Mouse (Mus musculus) bone marrow, adult 2 months (tissue): ENCODE results near the gene Evi5. TPM values are rescaled to one million over a fixed set of nuclear protein-coding genes. Genes with fewer than 3 reads are reported as not detected.

Experiments used
- H3K27ac ChIP-seq: fragments of 200-500 bp; 2 replicates; pipeline ENCODE4 v1.5.1; 2012; ENCODE audit warnings: low read depth, mild to moderate bottlenecking, control low read depth, inconsistent platforms, low read length; ENCODE audit not compliant: control insufficient read depth, poor library complexity, insufficient read depth
- H3K4me1 ChIP-seq: fragments of 200-500 bp; 2 replicates; pipeline ENCODE4 v1.6.1; 2011; ENCODE audit warnings: low read length; ENCODE audit not compliant: control insufficient read depth, insufficient read depth
- H3K4me3 ChIP-seq: fragments of 200-500 bp; replicated peaks from 2 replicates; pipeline ENCODE3; 2011; ENCODE audit warnings: mild to moderate bottlenecking, low read depth, low read length, control low read depth; ENCODE audit not compliant: control insufficient read depth
- CTCF ChIP-seq: fragments of 200-500 bp; IDR thresholded peaks from 2 replicates; pipeline ENCODE4 v1.5.1; 2011; ENCODE audit warnings: low read length, control low read depth; ENCODE audit not compliant: control insufficient read depth, insufficient read depth
- POLR2A ChIP-seq: fragments of 200-500 bp; IDR thresholded peaks from 2 replicates; pipeline ENCODE4 v1.6.1; 2011; ENCODE audit warnings: low read depth, mild to moderate bottlenecking, control low read depth, low read length, borderline replicate concordance; ENCODE audit not compliant: control insufficient read depth
- WGBS: fragments of 180-500 bp; shearing (Covaris S2); methylation state at CpG from one replicate; pipeline ENCODE4 v1.1.7; 2018; 5-methylcytosine and 5-hydroxymethylcytosine counted together
- polyA plus RNA-seq: library from polyadenylated mRNA; stranded (reverse); fragments of >200 nt; gene quantifications from 2 replicates; pipeline ENCODE4 v1.2.4, GENCODE M21; 2011; ENCODE audit warnings: low replicate concordance; ENCODE audit not compliant: missing spikeins, insufficient read depth, insufficient read length

Gene Evi5
- polyA plus RNA-seq, 1 experiment = 48.1 TPM

DNA sequence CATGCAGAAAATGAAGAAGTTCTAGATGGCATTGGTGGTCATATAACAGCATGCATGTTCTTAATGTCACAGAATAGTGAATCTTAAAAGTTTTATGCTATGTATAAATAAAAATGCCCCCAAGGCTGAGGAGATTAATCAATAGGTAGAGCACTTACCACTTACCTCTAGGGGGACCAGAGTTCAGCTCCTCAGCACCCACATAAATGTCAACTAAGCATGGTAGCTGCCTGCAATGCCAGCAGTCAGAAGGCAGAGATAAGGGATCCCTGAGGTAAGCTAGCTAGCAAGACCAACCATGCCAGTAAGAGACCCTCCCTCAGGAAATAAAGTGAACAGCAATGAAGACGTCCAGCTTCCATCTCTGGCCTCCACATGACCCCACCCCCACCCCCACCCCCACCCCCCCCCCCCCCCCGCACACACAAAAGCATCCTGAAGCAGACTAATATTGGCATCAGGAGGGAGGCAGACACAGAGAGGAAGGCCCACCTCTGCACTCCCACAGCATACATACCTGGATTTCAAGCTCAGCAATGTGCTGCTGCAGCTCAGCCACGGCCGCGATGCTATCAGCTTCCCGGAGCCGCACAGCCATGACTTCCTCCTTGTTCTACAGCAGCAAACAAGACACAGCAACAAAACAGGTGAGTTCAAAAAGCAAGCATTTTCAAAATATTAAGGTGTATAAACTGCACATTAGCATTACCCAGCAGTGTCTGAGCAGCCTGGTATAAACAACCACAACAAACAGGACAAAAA is 87.0 kb downstream of the Evi5 start:
- TF ChIP-seq POLR2A (no peak), CTCF (no peak)
- Histone ChIP-seq H3K27ac (no peak overlapping the region), H3K4me1 (no peaks in the 10 kb centered on the region; the same call in 1 of the 2 replicates), H3K4me3 (no peak overlapping the region)
- WGBS = 17% methylated on average over 7 of the region's 7 CpGs

DNA sequence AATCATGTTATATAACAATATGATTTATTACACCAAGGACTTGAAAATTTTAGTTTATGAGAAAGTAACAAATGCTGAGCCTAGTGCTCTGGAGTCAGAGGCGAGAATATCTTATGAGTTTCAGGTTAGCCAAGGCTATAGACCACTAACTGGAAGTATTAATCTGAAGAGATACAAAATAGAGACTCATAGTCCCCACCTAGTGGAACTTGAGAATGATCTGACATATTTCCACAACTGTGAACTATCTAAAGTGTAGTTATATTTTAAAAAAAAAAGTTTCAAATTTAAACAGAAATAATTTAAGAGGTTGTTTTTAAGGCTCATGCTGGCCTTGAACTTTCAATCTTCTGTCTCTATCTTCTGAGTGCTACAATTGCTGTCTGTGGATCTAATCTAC is 92.5 kb downstream of the Evi5 start:
- Histone ChIP-seq H3K27ac (no peak overlapping the region), H3K4me3 (no peak overlapping the region), H3K4me1 (no peaks in the 10 kb centered on the region; the same call in 1 of the 2 replicates)
- 61% methylated on average over 1 of the region's 1 CpGs for WGBS
- TF ChIP-seq POLR2A (no peak), CTCF (no peak)

DNA sequence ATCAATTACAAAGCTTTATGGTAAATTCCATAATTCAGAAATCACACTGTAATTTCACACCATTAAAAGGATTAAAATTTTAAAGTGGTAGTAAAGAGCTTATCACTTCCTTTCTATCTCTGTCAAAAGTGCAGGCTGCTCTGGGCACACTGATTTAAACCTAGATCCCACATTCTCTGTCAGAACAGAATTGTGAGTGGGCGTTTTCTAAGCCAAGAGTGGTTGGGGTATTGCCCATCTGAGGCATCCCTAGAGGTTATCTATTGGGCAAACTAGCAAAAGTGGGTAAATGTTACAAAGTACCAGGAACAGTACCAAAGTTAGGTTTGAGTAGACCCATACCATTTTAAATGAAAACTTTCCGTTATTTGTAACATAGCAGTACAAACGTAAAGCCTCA is 96.1 kb downstream of the Evi5 start:
- Histone ChIP-seq H3K4me1 (peaks cover 2% of the 10 kb centered on the region), H3K27ac (no peak overlapping the region), H3K4me3 (no peak overlapping the region)
- WGBS = 71% methylated on average over 3 of the region's 3 CpGs
- TF ChIP-seq CTCF (no peak), POLR2A (no peak)

DNA sequence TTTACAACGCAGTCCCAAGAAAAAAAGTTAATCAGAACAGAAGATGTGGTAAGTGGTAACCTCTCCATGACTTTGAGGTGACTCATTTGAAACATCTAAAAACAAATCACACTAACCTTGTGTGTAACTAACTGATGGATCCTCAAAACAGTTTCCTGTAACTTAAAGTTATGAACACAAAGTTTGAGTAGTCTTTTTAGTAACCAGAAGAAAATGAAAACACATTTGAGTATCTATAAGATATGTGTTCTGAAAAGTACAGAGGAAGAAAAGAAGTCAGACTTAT is 97.4 kb downstream of the Evi5 start:
- H3K27ac ChIP-seq = no peak overlapping the region
- 53% methylated on average over 1 of the region's 1 CpGs for WGBS
- no peak overlapping the region for H3K4me3 ChIP-seq
- H3K4me1 ChIP-seq = peaks cover 2% of the 10 kb centered on the region
- no peak for TF ChIP-seq POLR2A
- no peak for TF ChIP-seq CTCF

DNA sequence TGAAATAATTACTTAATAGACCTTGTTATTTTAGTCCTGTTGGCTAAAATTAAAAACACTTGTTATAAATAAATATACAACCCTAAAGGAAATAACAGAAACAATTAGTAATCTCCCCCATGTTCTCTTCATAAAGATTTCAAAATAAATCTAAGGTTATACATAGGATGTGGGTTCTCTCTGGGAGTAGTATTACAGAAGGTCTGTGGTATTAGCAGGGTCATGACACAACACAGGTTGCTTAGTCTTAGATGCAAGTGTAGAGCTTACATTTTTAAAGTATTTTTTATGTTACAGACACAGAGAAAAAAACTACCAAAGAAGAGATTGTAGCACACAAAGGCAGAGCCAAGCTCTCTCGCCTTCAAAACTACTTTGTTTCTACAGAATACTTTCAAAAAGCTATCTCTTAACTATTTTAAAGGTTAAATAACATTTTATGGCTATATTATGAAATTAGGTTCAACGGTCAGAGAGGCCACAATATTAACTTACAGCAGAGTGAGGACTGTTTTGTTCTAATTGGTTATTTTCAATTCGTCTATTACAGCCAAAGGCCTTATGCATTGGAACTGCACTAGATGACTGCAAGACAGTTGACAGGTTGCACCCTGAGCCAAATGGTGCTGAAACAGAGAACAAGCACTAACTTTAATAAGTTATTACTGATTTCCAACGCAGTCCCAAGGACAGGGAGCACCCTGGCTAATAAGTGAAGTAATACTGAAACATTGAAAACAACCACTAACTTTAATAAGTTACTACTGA is 97.9 kb downstream of the Evi5 start:
- TF ChIP-seq POLR2A (no peak), CTCF (no peak)
- Histone ChIP-seq H3K4me1 (peaks cover 5% of the 10 kb centered on the region), H3K4me3 (no peak overlapping the region), H3K27ac (no peak overlapping the region)
- WGBS = 53% methylated on average over 4 of the region's 4 CpGs

DNA sequence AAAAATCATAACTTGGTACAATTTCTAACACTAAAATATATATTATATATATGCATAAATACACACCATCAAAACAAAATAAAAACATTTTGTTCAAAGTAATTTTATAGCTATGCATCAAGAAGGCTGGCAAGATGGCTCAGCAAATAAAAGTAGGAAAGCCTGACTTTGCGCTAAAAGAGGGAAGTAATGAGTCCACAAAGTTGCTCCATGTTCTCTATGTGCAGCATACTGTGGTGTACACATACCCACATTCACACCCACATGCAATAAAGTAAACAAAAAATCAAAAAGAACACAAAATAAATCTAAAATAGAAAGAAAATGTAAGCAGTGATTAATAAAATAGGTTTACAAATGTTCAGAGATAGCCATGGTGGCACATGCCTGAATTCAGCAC is 99.0 kb downstream of the Evi5 start:
- Histone ChIP-seq H3K4me1 (peaks cover 5% of the 10 kb centered on the region), H3K4me3 (no peak overlapping the region), H3K27ac (no peak overlapping the region; the same call in 1 of the 2 replicates)
- 60% methylated on average over 1 of the region's 1 CpGs for WGBS
- no peak for TF ChIP-seq CTCF
- TF ChIP-seq POLR2A = no peak

DNA sequence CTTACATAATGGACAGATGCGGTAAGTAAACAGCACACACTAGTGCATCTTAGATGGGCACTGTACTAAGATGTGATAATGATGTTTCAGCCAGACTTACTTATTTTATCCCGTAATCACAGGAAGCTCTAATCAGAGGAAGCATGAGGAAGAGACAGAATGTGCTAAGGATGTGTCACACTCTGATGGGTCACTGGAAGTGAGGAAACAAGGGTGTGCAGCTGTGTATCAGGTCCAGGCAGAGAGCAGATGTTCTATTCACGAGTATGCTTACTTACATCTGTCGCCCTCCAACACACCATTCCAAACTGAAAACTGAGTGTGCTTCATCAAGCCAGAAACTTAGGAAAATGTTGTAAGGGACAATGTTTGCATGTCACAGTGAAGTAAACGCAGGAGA is 102.9 kb downstream of the Evi5 start:
- H3K4me1 ChIP-seq = peaks cover 5% of the 10 kb centered on the region
- 44% methylated on average over 5 of the region's 5 CpGs for WGBS
- no peak overlapping the region; the same call in 1 of the 2 replicates for H3K27ac ChIP-seq
- no peak overlapping the region for H3K4me3 ChIP-seq
- TF ChIP-seq POLR2A (no peak), CTCF (no peak)

DNA sequence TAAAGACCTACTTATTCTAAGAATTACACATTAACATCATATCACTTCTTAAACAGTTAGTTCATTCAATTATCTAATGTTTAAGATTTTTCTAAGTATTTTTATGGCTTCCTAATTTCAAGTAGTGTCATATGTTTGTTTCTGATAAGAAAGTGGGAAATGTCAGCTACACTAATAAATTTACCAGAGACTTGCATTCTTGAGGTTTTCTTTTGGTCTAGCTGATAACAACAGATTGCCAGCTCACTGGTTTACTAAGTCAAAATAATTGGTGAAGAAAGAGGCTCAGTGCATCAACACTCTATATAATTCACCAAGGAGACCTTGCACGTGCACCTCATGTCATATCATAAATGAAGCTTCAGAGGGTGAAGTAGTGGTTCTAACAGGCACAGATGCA is 106.7 kb downstream of the Evi5 start:
- H3K4me3 ChIP-seq = no peak overlapping the region
- no peak overlapping the region for H3K27ac ChIP-seq
- no peak for TF ChIP-seq POLR2A
- TF ChIP-seq CTCF = no peak
- H3K4me1 ChIP-seq = peaks cover 3% of the 10 kb centered on the region
- 47% methylated on average over 1 of the region's 1 CpGs for WGBS
